Mouse (Mus musculus) kidney, adult 2 months (tissue): ENCODE results near the gene Zc3h12d.

ENCODE experiments used
- CTCF ChIP-seq: fragments of 200-500 bp; conservative IDR thresholded peaks from 2 replicates; pipeline ENCODE4 v1.5.1; 2011; ENCODE audit warnings: low read depth, mild to moderate bottlenecking, control low read depth, low read length, moderate library complexity, mixed read lengths; ENCODE audit not compliant: insufficient read depth, insufficient read length
- POLR2A ChIP-seq: fragments of 200-500 bp; IDR thresholded peaks from one replicate; pipeline ENCODE4 v1.6.1; 2011; ENCODE audit warnings: low read depth, low read length, control low read depth

- TF ChIP-seq CTCF (no peak), POLR2A (no peak)
These were observed 79.0 kb downstream of the Zc3h12d start for GRCm38 (mm10) chr10:7911268-7911667.
